Mouse (Mus musculus): Measurements from ENCODE around the gene Sumf1. TPM values are rescaled to one million over a fixed set of nuclear protein-coding genes. Genes with fewer than 3 reads are reported as not detected.

Sumf1 gene
- polyA plus RNA-seq, 1 experiment, result 14.3 TPM

DNA sequence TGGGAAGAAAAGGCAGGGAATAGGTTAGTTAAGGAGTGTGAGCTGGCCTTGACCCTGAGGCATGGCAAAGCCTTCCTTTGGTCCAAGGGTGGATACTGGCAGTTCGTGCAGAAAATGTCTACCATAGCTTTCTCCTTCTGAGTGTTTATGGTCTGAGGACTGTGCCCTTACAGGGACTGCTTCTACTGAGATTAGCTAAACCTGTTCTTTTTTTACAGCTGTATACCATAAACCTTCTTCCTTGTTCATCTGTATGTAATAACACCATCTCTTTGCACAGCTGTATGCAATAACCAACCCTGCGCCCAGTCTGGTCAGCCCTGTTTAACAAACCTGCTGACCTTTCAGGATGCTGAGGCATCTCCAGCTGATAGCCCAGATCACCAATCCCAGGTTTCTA is 18.9 kb upstream of the Sumf1 start:
- no peaks in the 10 kb centered on the region for H3K9me3 ChIP-seq (replicated peaks; ENCODE audit: control insufficient read depth, insufficient read depth, low read length, poor library complexity, severe bottlenecking)
- TF ChIP-seq EP300 (IDR thresholded peaks at IDR 0.05; ENCODE audit: insufficient read depth, low read depth, low read length) (no peak), POLR2A (IDR thresholded peaks at IDR 0.05; ENCODE audit: insufficient read depth, low read length) (no peak), CTCF (IDR thresholded peaks at IDR 0.05; ENCODE audit: low read depth, low read length) (no peak)
- H3K27me3 ChIP-seq (ENCODE audit: control insufficient read depth, insufficient read depth, low read length, poor library complexity, severe bottlenecking), result no peaks in the 10 kb centered on the region
- H3K9ac ChIP-seq (ENCODE audit: low read depth, poor library complexity, severe bottlenecking), result no peak overlapping the region
- no peak overlapping the region for H3K4me3 ChIP-seq (ENCODE audit: low read depth, low read length)
- no peaks in the 10 kb centered on the region for H3K4me1 ChIP-seq (ENCODE audit: control insufficient read depth, insufficient read depth, low read length)
- H3K36me3 ChIP-seq (ENCODE audit: control insufficient read depth, insufficient read depth, low read length, poor library complexity, severe bottlenecking), result no peaks in the 10 kb centered on the region
- H3K27ac ChIP-seq (ENCODE audit: insufficient read depth, low read length), result no peak overlapping the region

GRCm38 (mm10) chr6:108198286-108198685 is 12.9 kb upstream of the Sumf1 start:
- no peak for TF ChIP-seq EP300 (IDR thresholded peaks at IDR 0.05; ENCODE audit: insufficient read depth, low read depth, low read length)
- TF ChIP-seq POLR2A (IDR thresholded peaks at IDR 0.05; ENCODE audit: insufficient read depth, low read length), result no peak
- TF ChIP-seq CTCF (IDR thresholded peaks at IDR 0.05; ENCODE audit: low read depth, low read length), result no peak
- H3K4me1 ChIP-seq (ENCODE audit: control insufficient read depth, insufficient read depth, low read length), result no peaks in the 10 kb centered on the region

GRCm38 (mm10) chr6:108197117-108197516 is 11.7 kb upstream of the Sumf1 start:
- H3K27ac ChIP-seq (ENCODE audit: insufficient read depth, low read length), result no peak overlapping the region
- no peaks in the 10 kb centered on the region for H3K9me3 ChIP-seq (replicated peaks; ENCODE audit: control insufficient read depth, insufficient read depth, low read length, poor library complexity, severe bottlenecking)
- no peak overlapping the region for H3K4me3 ChIP-seq (ENCODE audit: low read depth, low read length)
- H3K4me1 ChIP-seq (ENCODE audit: control insufficient read depth, insufficient read depth, low read length), result no peaks in the 10 kb centered on the region
- no peaks in the 10 kb centered on the region for H3K27me3 ChIP-seq (ENCODE audit: control insufficient read depth, insufficient read depth, low read length, poor library complexity, severe bottlenecking)
- no peaks in the 10 kb centered on the region for H3K36me3 ChIP-seq (ENCODE audit: control insufficient read depth, insufficient read depth, low read length, poor library complexity, severe bottlenecking)
- H3K9ac ChIP-seq (ENCODE audit: low read depth, poor library complexity, severe bottlenecking), result no peak overlapping the region
- TF ChIP-seq CTCF (IDR thresholded peaks at IDR 0.05; ENCODE audit: low read depth, low read length) (no peak), POLR2A (IDR thresholded peaks at IDR 0.05; ENCODE audit: insufficient read depth, low read length) (no peak), EP300 (IDR thresholded peaks at IDR 0.05; ENCODE audit: insufficient read depth, low read depth, low read length) (no peak)

More at GRCm38 (mm10) chr6:108198286-108198685, 12.9 kb upstream of the Sumf1 start:
- H3K27me3 ChIP-seq (ENCODE audit: control insufficient read depth, insufficient read depth, low read length, poor library complexity, severe bottlenecking), result no peaks in the 10 kb centered on the region
- no peak overlapping the region for H3K27ac ChIP-seq (ENCODE audit: insufficient read depth, low read length)
- H3K36me3 ChIP-seq (ENCODE audit: control insufficient read depth, insufficient read depth, low read length, poor library complexity, severe bottlenecking), result no peaks in the 10 kb centered on the region
- no peak overlapping the region for H3K4me3 ChIP-seq (ENCODE audit: low read depth, low read length)
- no peak overlapping the region for H3K9ac ChIP-seq (ENCODE audit: low read depth, poor library complexity, severe bottlenecking)
- no peaks in the 10 kb centered on the region for H3K9me3 ChIP-seq (replicated peaks; ENCODE audit: control insufficient read depth, insufficient read depth, low read length, poor library complexity, severe bottlenecking)

- Histone ChIP-seq H3K27me3 (ENCODE audit: control insufficient read depth, insufficient read depth, low read length, poor library complexity, severe bottlenecking) (no peaks in the 10 kb centered on the region), H3K36me3 (ENCODE audit: control insufficient read depth, insufficient read depth, low read length, poor library complexity, severe bottlenecking) (no peaks in the 10 kb centered on the region), H3K27ac (ENCODE audit: insufficient read depth, low read length) (no peak overlapping the region), H3K9ac (ENCODE audit: low read depth, poor library complexity, severe bottlenecking) (no peak overlapping the region), H3K9me3 (replicated peaks; ENCODE audit: control insufficient read depth, insufficient read depth, low read length, poor library complexity, severe bottlenecking) (no peaks in the 10 kb centered on the region), H3K4me1 (ENCODE audit: control insufficient read depth, insufficient read depth, low read length) (no peaks in the 10 kb centered on the region), H3K4me3 (ENCODE audit: low read depth, low read length) (no peak overlapping the region)
- no peak for TF ChIP-seq EP300 (IDR thresholded peaks at IDR 0.05; ENCODE audit: insufficient read depth, low read depth, low read length)
- no peak for TF ChIP-seq CTCF (IDR thresholded peaks at IDR 0.05; ENCODE audit: low read depth, low read length)
- no peak for TF ChIP-seq POLR2A (IDR thresholded peaks at IDR 0.05; ENCODE audit: insufficient read depth, low read length)
Measured at GRCm38 (mm10) chr6:108196665-108197064, 11.3 kb upstream of the Sumf1 start.

DNA sequence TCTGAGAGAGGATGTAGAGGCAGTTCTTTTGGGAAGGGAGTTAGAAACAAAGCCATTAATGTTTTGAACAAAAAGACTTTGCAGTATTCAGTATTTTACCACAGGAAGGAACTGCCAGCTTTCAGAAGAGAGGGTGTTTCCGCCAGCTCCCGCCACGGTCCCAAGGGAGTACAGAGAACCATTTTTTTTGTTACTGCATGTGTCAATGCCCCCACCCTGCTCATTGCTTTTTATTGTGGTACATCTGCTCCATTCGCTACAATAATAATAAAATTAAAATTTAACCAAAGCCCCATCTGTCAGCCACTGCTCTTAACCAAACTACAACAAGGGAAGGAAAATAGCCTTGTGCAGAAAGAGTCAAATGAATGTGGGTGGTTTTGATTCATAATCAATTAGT is 7.2 kb upstream of the Sumf1 start:
- no peaks in the 10 kb centered on the region for H3K27me3 ChIP-seq (ENCODE audit: control insufficient read depth, insufficient read depth, low read length, poor library complexity, severe bottlenecking)
- H3K4me3 ChIP-seq (ENCODE audit: low read depth, low read length), result no peak overlapping the region
- TF ChIP-seq CTCF (IDR thresholded peaks at IDR 0.05; ENCODE audit: low read depth, low read length), result no peak
- no peak for TF ChIP-seq EP300 (IDR thresholded peaks at IDR 0.05; ENCODE audit: insufficient read depth, low read depth, low read length)
- TF ChIP-seq POLR2A (IDR thresholded peaks at IDR 0.05; ENCODE audit: insufficient read depth, low read length), result no peak
- H3K9ac ChIP-seq (ENCODE audit: low read depth, poor library complexity, severe bottlenecking), result no peak overlapping the region
- H3K27ac ChIP-seq (ENCODE audit: insufficient read depth, low read length), result no peak overlapping the region
- H3K4me1 ChIP-seq (ENCODE audit: control insufficient read depth, insufficient read depth, low read length), result no peaks in the 10 kb centered on the region
- no peaks in the 10 kb centered on the region for H3K36me3 ChIP-seq (ENCODE audit: control insufficient read depth, insufficient read depth, low read length, poor library complexity, severe bottlenecking)
- no peaks in the 10 kb centered on the region for H3K9me3 ChIP-seq (replicated peaks; ENCODE audit: control insufficient read depth, insufficient read depth, low read length, poor library complexity, severe bottlenecking)

DNA sequence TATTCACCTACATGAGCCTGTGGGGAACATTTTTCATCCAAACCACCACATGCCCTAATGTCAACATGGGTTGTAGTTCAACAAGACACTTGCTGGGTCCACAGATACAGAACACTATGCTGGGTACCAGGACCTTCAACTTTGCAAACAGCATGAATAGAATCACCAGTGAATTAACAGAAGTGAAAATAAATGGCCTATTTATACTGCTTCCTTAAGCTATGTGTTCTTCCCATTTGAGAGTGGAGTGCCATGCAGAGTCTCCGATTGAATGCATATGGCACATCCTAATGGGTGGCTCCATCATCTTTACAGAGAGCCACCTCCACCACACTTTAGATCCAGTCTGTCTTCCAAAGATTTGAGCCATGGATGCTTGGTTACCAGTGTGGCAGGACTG is 5.3 kb upstream of the Sumf1 start:
- H3K36me3 ChIP-seq (ENCODE audit: control insufficient read depth, insufficient read depth, low read length, poor library complexity, severe bottlenecking), result no peaks in the 10 kb centered on the region

More for the DNA sequence above, 5.3 kb upstream of the Sumf1 start:
- no peak for TF ChIP-seq EP300 (IDR thresholded peaks at IDR 0.05; ENCODE audit: insufficient read depth, low read depth, low read length)
- Histone ChIP-seq H3K4me3 (ENCODE audit: low read depth, low read length) (no peak overlapping the region), H3K27ac (ENCODE audit: insufficient read depth, low read length) (no peak overlapping the region), H3K27me3 (ENCODE audit: control insufficient read depth, insufficient read depth, low read length, poor library complexity, severe bottlenecking) (no peaks in the 10 kb centered on the region), H3K4me1 (ENCODE audit: control insufficient read depth, insufficient read depth, low read length) (no peaks in the 10 kb centered on the region), H3K9ac (ENCODE audit: low read depth, poor library complexity, severe bottlenecking) (no peak overlapping the region), H3K9me3 (replicated peaks; ENCODE audit: control insufficient read depth, insufficient read depth, low read length, poor library complexity, severe bottlenecking) (no peaks in the 10 kb centered on the region)
